Mouse (Mus musculus) intestine, embryonic 15.5 days (tissue): ENCODE results near the gene Nxt1. TPM values are rescaled to one million over a fixed set of nuclear protein-coding genes. Genes with fewer than 3 reads are reported as not detected.
A peak's percentile ranks its signal among the peaks of the same experiment; 100 is the strongest.

ENCODE experiments used
- ATAC-seq: fragments of 200-750 bp; cut with Nextera tagmentation; 2 replicates; pipeline ENCODE4 v1.8.0; 2017; ENCODE audit warnings: moderate TSS enrichment, moderate library complexity
- H3K27ac ChIP-seq: fragments of 300-500 bp; sonication (generic); 2 replicates; pipeline ENCODE4 v1.5.1; 2015; ENCODE audit warnings: mild to moderate bottlenecking, inconsistent platforms
- H3K27me3 ChIP-seq: fragments of 300-500 bp; sonication (generic); replicated peaks from 2 replicates; pipeline ENCODE4 v1.6.1; 2015; ENCODE audit warnings: inconsistent platforms
- H3K36me3 ChIP-seq: fragments of 300-500 bp; sonication (generic); 2 replicates; pipeline ENCODE4 v1.6.1; 2015; ENCODE audit warnings: inconsistent platforms
- H3K4me1 ChIP-seq: fragments of 300-500 bp; sonication (generic); replicated peaks from 2 replicates; pipeline ENCODE4 v1.6.1; 2015; ENCODE audit warnings: inconsistent platforms
- H3K4me2 ChIP-seq: fragments of 300-500 bp; sonication (generic); replicated peaks from 2 replicates; pipeline ENCODE4 v1.6.1; 2015; ENCODE audit warnings: mild to moderate bottlenecking, inconsistent platforms
- H3K4me3 ChIP-seq: fragments of 300-500 bp; sonication (generic); replicated peaks from 2 replicates; pipeline ENCODE4 v1.5.1; 2015; ENCODE audit warnings: inconsistent platforms
- H3K9ac ChIP-seq: fragments of 300-500 bp; sonication (generic); 2 replicates; pipeline ENCODE4 v1.6.1; 2015; ENCODE audit warnings: inconsistent platforms
- H3K9me3 ChIP-seq: fragments of 300-500 bp; sonication (generic); 2 replicates; pipeline ENCODE4 v1.6.1; 2016; ENCODE audit warnings: inconsistent platforms
- WGBS: fragments of 180-500 bp; shearing (Covaris S2); methylation state at CpG from one replicate; pipeline ENCODE4 v1.1.7; 2015; 5-methylcytosine and 5-hydroxymethylcytosine counted together
- polyA plus RNA-seq: library from polyadenylated mRNA; unstranded; fragments of >200 nt; fragmentation: Nextera tagmentation; extraction: Ambion mirVana; gene quantifications from 2 replicates; pipeline ENCODE4 v1.2.1, GENCODE M21; 2015

Nxt1 gene
- polyA plus RNA-seq, 1 experiment from 2014 or later = 73.1 TPM

DNA sequence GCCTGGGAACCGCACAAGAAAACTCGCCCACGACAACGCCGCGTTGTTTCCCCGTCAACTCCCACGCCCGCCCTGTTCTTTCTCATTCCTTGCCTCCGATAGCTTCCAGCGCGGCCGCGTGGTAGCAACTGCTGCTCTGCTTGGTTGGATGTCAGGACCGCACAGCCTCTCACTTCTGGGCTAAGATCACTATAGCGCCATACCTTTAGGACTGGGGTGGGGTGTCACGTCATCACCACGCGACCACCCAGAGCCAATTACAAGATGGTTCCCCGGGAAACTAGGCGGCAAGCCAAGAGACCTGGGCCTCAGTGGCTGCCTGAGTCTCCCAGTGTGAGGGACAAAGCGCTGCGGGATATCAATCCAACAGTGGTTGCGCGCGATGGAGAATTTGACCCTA, 5.4 kb downstream of the Nxt1 start:
- Histone ChIP-seq H3K4me3 (peak overlapping the region; percentile 32), H3K36me3 (0 out of 2 replicates have a peak, but pooled peaks cover 2% of the 10 kb centered on the region), H3K9me3 (no peaks in the 10 kb centered on the region), H3K4me2 (peak overlapping the region; percentile 55), H3K9ac (peak overlapping the region; percentile 21; the same call in 1 of the 2 replicates), H3K27ac (peak overlapping the region; percentile 57), H3K4me1 (peaks cover 26% of the 10 kb centered on the region), H3K27me3 (no peaks in the 10 kb centered on the region)
- WGBS = 13% methylated on average over 26 of the region's 26 CpGs
- no peak for ATAC-seq

DNA sequence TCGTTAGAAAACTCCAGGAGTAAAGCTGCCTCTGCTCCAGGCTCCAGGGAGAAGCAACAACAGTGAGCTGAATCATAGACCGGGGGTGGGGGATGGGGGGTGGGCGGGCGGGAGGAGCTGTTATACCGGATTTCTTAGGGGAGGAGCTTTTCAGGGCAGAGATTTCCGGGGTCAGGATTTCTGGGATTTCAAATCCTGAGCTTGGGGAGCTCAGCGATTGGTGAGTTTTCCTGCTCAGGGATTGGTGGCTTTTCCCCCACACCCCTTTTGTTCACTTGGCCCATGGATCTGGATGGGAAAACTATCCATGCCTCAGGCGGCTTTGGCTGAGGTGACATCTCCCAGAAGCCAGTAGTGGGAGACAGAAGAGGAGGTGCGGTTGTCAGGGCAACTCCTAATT, 6.9 kb downstream of the Nxt1 start:
- H3K4me3 ChIP-seq = no peak overlapping the region
- no peaks in the 10 kb centered on the region for H3K9me3 ChIP-seq
- H3K36me3 ChIP-seq = peaks cover 8% of the 10 kb centered on the region; the same call in 1 of the 2 replicates
- peaks cover 22% of the 10 kb centered on the region for H3K4me1 ChIP-seq
- H3K27me3 ChIP-seq = no peaks in the 10 kb centered on the region
- 0 out of 2 replicates have a peak overlapping the region, but pooled peaks have one; percentile 23 for H3K9ac ChIP-seq
- H3K4me2 ChIP-seq = peak overlapping the region; percentile 83
- peak; percentile 48 for ATAC-seq
- 4% methylated on average over 9 of the region's 9 CpGs for WGBS
- H3K27ac ChIP-seq = peak overlapping the region; percentile 92

GRCm38 (mm10) chr2:148680775-148681291, 8.4 kb downstream of the Nxt1 start, which contains the start of gene Gzf1:
Gene Gzf1 (plus strand): TSS chr2:148681023.
- Histone ChIP-seq H3K9me3 (no peaks in the 10 kb centered on the region), H3K4me1 (peaks cover 22% of the 10 kb centered on the region), H3K27ac (peak within 1 kb of the TSS; percentile 92), H3K4me2 (peak within 1 kb of the TSS; percentile 83), H3K36me3 (peaks cover 12% of the 10 kb centered on the region; the same call in 1 of the 2 replicates), H3K9ac (peak within 1 kb of the TSS; percentile 74), H3K4me3 (peak within 1 kb of the TSS; percentile 72), H3K27me3 (no peaks in the 10 kb centered on the region)
- under 1% methylated on average over 39 of the region's 39 CpGs for WGBS
- ATAC-seq = peak; percentile 96

- no peaks in the 10 kb centered on the region for H3K27me3 ChIP-seq
- H3K9ac ChIP-seq = peak overlapping the region; percentile 74
- peak overlapping the region; percentile 83 for H3K4me2 ChIP-seq
- peaks cover 22% of the 10 kb centered on the region for H3K4me1 ChIP-seq
- no peaks in the 10 kb centered on the region for H3K9me3 ChIP-seq
- ATAC-seq = peak; percentile 68
- WGBS = 4% methylated on average over 17 of the region's 17 CpGs
- H3K27ac ChIP-seq = peak overlapping the region; percentile 48
- peaks cover 12% of the 10 kb centered on the region; the same call in 1 of the 2 replicates for H3K36me3 ChIP-seq
- H3K4me3 ChIP-seq = peak overlapping the region; percentile 72
These were observed 9.1 kb downstream of the Nxt1 start for GRCm38 (mm10) chr2:148681461-148681891.

DNA sequence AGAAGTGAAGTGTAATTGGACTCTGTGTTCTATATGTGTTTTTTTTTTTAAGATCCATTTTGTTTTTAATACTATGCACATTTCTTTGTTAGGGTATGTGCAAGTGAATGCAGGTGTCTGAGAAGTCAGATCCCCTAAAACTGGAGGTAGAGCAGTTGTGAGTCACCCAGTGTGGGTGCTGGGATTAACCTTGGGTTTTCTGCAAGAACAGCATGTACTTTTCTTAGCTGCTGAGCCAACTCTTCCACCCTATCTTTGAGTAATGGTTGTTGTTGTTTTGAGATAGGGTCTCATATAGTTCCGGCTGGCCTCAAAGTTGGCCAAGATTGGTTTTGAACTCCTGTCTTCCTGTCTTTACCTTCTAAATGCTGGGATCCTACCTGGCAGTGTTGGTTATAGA, 10.6 kb downstream of the Nxt1 start:
- Histone ChIP-seq H3K36me3 (peaks cover 15% of the 10 kb centered on the region; the same call in 1 of the 2 replicates), H3K4me2 (no peak overlapping the region), H3K9me3 (no peaks in the 10 kb centered on the region), H3K4me3 (no peak overlapping the region), H3K27ac (no peak overlapping the region), H3K9ac (no peak overlapping the region), H3K27me3 (no peaks in the 10 kb centered on the region), H3K4me1 (peaks cover 22% of the 10 kb centered on the region)
- WGBS = 91% methylated on average over 1 of the region's 1 CpGs
- ATAC-seq = no peak

DNA sequence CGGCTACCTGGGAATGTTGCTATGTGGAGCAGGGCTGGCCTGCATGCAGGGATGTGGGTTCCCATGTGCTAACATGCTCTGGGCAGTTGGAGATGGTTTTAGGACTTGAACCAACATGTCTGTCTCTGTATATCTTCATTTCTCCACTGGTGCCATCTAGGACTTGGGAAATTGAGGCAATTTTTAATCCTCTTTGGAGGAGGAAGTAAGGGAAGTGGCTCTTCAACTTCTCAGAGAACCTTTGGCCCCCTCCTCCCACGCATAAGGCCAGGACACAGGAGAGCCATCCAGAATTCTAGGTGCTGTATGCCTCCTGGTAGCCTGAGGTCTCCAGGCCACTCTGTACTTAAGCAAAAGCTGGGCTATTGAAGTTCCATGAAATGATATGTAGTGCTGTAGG, 12.6 kb downstream of the Nxt1 start:
- WGBS = 97% methylated on average over 2 of the region's 2 CpGs
- peaks cover 23% of the 10 kb centered on the region for H3K36me3 ChIP-seq
- no peak for ATAC-seq

DNA sequence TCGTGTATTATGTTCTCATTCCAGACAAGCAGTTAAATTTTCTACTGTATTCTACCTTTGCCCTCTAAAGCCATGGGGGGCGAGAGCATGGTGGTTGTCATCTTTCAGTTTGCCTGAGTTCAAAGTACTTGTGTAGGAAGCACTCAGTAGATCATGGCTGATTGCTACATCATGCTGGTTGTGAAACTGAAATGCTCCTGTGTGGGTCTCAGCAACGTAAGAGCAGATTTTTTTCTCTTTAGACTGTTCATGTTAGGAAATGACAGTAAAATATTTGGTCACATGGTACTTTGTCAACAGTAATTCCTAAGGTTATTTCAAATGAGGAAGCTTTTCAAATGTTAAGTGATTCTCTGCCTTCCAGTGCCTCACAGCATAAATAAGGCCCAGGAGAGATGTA, 13.3 kb downstream of the Nxt1 start:
- Histone ChIP-seq H3K36me3 (peaks cover 28% of the 10 kb centered on the region), H3K27ac (no peak overlapping the region), H3K4me3 (no peak overlapping the region), H3K9me3 (no peaks in the 10 kb centered on the region), H3K4me2 (no peak overlapping the region), H3K27me3 (no peaks in the 10 kb centered on the region), H3K9ac (no peak overlapping the region), H3K4me1 (peaks cover 11% of the 10 kb centered on the region; the same call in 1 of the 2 replicates)
- ATAC-seq = no peak
- WGBS = 82% methylated on average over 3 of the region's 3 CpGs

More for the DNA sequence above, 12.6 kb downstream of the Nxt1 start:
- Histone ChIP-seq H3K4me2 (no peak overlapping the region), H3K9me3 (no peaks in the 10 kb centered on the region), H3K9ac (no peak overlapping the region), H3K27ac (no peak overlapping the region), H3K4me1 (peaks cover 11% of the 10 kb centered on the region; the same call in 1 of the 2 replicates), H3K27me3 (no peaks in the 10 kb centered on the region), H3K4me3 (no peak overlapping the region)

DNA sequence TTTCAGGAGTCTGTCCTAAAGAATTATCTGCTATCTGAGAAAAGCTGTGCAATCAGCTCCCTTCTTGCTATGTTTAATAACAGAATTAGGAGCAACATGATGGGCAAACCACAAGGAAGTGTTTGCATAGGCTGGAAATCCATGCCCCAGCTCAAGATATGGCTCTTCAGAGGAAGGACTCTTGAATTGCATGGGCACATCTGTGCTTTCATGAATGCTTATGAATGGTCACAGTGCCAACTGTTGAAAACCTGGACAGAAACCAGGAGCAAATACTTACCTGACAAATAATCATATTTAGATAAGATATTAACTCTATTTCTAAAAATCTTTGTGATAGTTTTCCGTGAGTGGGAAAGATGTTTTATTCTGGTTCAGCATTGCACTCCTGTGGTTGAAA, 14.5 kb downstream of the Nxt1 start:
- H3K27me3 ChIP-seq = no peaks in the 10 kb centered on the region
- no peak overlapping the region for H3K27ac ChIP-seq

GRCm38 (mm10) chr2:148687971-148688370, 15.6 kb downstream of the Nxt1 start:
- no peak overlapping the region for H3K9ac ChIP-seq
- H3K9me3 ChIP-seq = no peaks in the 10 kb centered on the region
- no peak overlapping the region for H3K4me3 ChIP-seq
- no peak overlapping the region for H3K27ac ChIP-seq
- H3K4me2 ChIP-seq = no peak overlapping the region
- H3K36me3 ChIP-seq = peaks cover 37% of the 10 kb centered on the region
- ATAC-seq = no peak
- no peaks in the 10 kb centered on the region for H3K27me3 ChIP-seq
- 93% methylated on average over 5 of the region's 5 CpGs for WGBS
- no peaks in the 10 kb centered on the region for H3K4me1 ChIP-seq

More for the DNA sequence above, 14.5 kb downstream of the Nxt1 start:
- no peak overlapping the region for H3K4me2 ChIP-seq
- no peaks in the 10 kb centered on the region for H3K9me3 ChIP-seq
- H3K9ac ChIP-seq = no peak overlapping the region
- H3K4me3 ChIP-seq = no peak overlapping the region
- H3K36me3 ChIP-seq = peaks cover 37% of the 10 kb centered on the region
- H3K4me1 ChIP-seq = peaks cover 6% of the 10 kb centered on the region; the same call in 1 of the 2 replicates
- 90% methylated on average over 1 of the region's 1 CpGs for WGBS
- no peak for ATAC-seq

GRCm38 (mm10) chr2:148689444-148690140, 17.2 kb downstream of the Nxt1 start:
- Histone ChIP-seq H3K4me2 (no peak overlapping the region), H3K9me3 (no peaks in the 10 kb centered on the region), H3K27me3 (no peaks in the 10 kb centered on the region), H3K36me3 (peaks cover 28% of the 10 kb centered on the region), H3K4me3 (no peak overlapping the region), H3K9ac (no peak overlapping the region), H3K4me1 (no peaks in the 10 kb centered on the region), H3K27ac (no peak overlapping the region)
- WGBS = 93% methylated on average over 6 of the region's 6 CpGs
- no peak for ATAC-seq

DNA sequence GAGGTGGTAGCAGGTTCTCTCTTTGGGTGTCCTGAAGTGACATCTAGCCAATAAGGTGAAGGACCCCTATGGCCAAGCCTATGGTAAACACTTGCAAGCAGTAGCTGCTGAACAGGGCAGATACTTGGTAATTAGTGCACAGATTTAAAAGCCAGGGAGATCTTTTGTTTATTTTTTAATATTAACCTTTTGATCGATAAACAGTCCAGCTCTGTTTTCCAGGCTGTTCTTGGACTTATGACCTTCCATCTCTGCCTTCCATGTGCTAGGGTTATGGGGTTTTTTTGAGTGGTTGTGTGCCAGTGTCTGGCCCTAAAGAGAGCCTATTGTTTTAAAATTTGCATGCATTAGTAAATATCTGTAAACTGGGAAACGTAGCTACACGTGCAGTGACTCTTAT, 17.9 kb downstream of the Nxt1 start:
- no peaks in the 10 kb centered on the region for H3K9me3 ChIP-seq
- ATAC-seq = no peak
- H3K4me3 ChIP-seq = no peak overlapping the region
- no peaks in the 10 kb centered on the region for H3K4me1 ChIP-seq
- 91% methylated on average over 3 of the region's 3 CpGs for WGBS
- H3K27ac ChIP-seq = no peak overlapping the region
- no peak overlapping the region for H3K9ac ChIP-seq
- peaks cover 26% of the 10 kb centered on the region for H3K36me3 ChIP-seq
- H3K27me3 ChIP-seq = no peaks in the 10 kb centered on the region
- no peak overlapping the region for H3K4me2 ChIP-seq

DNA sequence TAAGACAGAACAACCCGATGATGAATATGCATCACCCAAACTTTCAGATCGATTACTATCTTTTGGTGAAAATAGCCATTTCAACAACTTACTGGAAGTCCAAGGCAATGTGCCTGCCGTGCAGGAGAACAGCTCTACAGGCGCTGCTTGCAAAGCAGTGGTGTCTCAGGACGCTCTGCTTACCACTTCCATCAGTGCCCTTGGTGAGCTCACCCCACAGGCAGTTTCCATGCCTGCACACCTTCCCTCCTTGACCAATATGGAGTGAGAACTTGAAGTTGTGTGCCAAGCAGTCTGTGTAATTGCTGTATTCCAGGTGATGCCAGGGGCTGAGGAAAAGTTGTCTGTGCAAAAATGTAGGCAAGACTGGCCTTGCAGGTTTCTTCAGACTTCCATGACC, 18.4 kb downstream of the Nxt1 start:
- Histone ChIP-seq H3K4me2 (no peak overlapping the region), H3K4me3 (no peak overlapping the region), H3K9ac (no peak overlapping the region), H3K36me3 (peaks cover 27% of the 10 kb centered on the region), H3K9me3 (no peaks in the 10 kb centered on the region), H3K4me1 (no peaks in the 10 kb centered on the region), H3K27me3 (no peaks in the 10 kb centered on the region), H3K27ac (no peak overlapping the region)
- ATAC-seq = no peak
- WGBS = 93% methylated on average over 5 of the region's 5 CpGs
